Mouse (Mus musculus): ENCODE results near the gene Ciart. TPM values are rescaled to one million over a fixed set of nuclear protein-coding genes. Genes with fewer than 3 reads are reported as not detected.

Gene Ciart
- polyA plus RNA-seq (2015; fragmentation: Nextera tagmentation; extraction: Ambion mirVana), result 1.1 and 1.2 TPM in 2 replicates

GRCm38 (mm10) chr3:95881979-95882815 lies at the start of gene Ciart:
Gene Ciart, minus strand, starts transcription at chr3:95882251.
- H3K36me3 ChIP-seq (ENCODE audit: insufficient read depth, low read length), result 0 out of 2 replicates have a peak, but pooled peaks cover 1% of the 10 kb centered on the region
- DNase-seq (ENCODE audit: low spot score) (peak; percentile 99), ATAC-seq (replicated peaks; ENCODE audit: low FRiP score, low read depth) (peak; percentile 98)
- no peak for TF ChIP-seq CTCF (IDR thresholded peaks at IDR 0.05; ENCODE audit: low read depth)
- H3K4me1 ChIP-seq (replicated peaks; ENCODE audit: insufficient read depth, low read length), result peaks cover 6% of the 10 kb centered on the region; the same call in 1 of the 2 replicates
- WGBS, result under 1% methylated on average over 57 of the region's 66 CpGs
- H3K27me3 ChIP-seq (ENCODE audit: insufficient read depth, low read length), result no peaks in the 10 kb centered on the region
- peak within 1 kb of the TSS; percentile 53; the same call in 1 of the 2 replicates for H3K9ac ChIP-seq (ENCODE audit: low read depth, low read length)
- H3K9me3 ChIP-seq (replicated peaks; ENCODE audit: low read length), result no peaks in the 10 kb centered on the region
- peak within 1 kb of the TSS; percentile 43 for H3K4me3 ChIP-seq (replicated peaks; ENCODE audit: low read depth, low read length)
- H3K27ac ChIP-seq, result peak within 1 kb of the TSS; percentile 31; the same call in 1 of the 2 replicates
- H3K4me2 ChIP-seq (ENCODE audit: low read length), result peak within 1 kb of the TSS; percentile 97

DNA sequence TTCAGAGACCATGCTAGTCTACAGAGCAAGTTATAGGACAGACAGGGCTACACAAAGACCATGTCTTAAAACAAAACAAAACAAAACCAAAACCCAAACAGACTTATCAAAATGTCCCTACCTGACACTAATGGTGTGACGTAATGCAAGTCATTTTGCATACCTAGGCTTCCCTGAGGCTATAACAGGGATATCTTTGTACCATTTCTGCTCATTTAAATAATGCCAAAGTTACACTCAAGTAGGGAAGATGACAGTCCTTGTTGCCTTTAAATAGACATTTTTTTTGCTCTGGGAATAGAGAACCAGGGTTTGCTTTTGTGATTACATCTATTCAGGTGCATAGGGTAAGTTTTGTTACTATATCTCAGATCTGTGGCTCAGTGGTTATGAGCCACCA lies 49.4 kb upstream of the Ciart start:
- peaks cover 15% of the 10 kb centered on the region for H3K36me3 ChIP-seq (ENCODE audit: insufficient read depth, low read length)
- H3K27me3 ChIP-seq (ENCODE audit: insufficient read depth, low read length), result no peaks in the 10 kb centered on the region
- DNase-seq (ENCODE audit: low spot score) (no peak), ATAC-seq (replicated peaks; ENCODE audit: low FRiP score, low read depth) (no peak)
- peaks cover 4% of the 10 kb centered on the region for H3K4me1 ChIP-seq (replicated peaks; ENCODE audit: insufficient read depth, low read length)
- no peak overlapping the region for H3K9ac ChIP-seq (ENCODE audit: low read depth, low read length)
- no peak overlapping the region for H3K27ac ChIP-seq
- H3K9me3 ChIP-seq (replicated peaks; ENCODE audit: low read length), result no peaks in the 10 kb centered on the region
- H3K4me3 ChIP-seq (replicated peaks; ENCODE audit: low read depth, low read length), result no peak overlapping the region
- no peak for TF ChIP-seq CTCF (IDR thresholded peaks at IDR 0.05; ENCODE audit: low read depth)
- H3K4me2 ChIP-seq (ENCODE audit: low read length), result no peak overlapping the region
- WGBS, result 86% methylated on average over 1 of the region's 1 CpGs

- Histone ChIP-seq H3K9me3 (replicated peaks; ENCODE audit: low read length) (no peaks in the 10 kb centered on the region), H3K27ac (peak overlapping the region; percentile 88; the same call in 1 of the 2 replicates), H3K36me3 (ENCODE audit: insufficient read depth, low read length) (peaks cover 15% of the 10 kb centered on the region), H3K4me1 (replicated peaks; ENCODE audit: insufficient read depth, low read length) (peaks cover 4% of the 10 kb centered on the region), H3K4me2 (ENCODE audit: low read length) (peak overlapping the region; percentile 66), H3K9ac (ENCODE audit: low read depth, low read length) (peak overlapping the region; percentile 89), H3K27me3 (ENCODE audit: insufficient read depth, low read length) (no peaks in the 10 kb centered on the region), H3K4me3 (replicated peaks; ENCODE audit: low read depth, low read length) (peak overlapping the region; percentile 90)
- WGBS, result 0% methylated on average over 5 of the region's 5 CpGs
- ATAC-seq (replicated peaks; ENCODE audit: low FRiP score, low read depth) (no peak), DNase-seq (ENCODE audit: low spot score) (peak; percentile 28)
- TF ChIP-seq CTCF (IDR thresholded peaks at IDR 0.05; ENCODE audit: low read depth), result no peak
Measured at GRCm38 (mm10) chr3:95930471-95930789, 48.4 kb upstream of the Ciart start.

- TF ChIP-seq CTCF (IDR thresholded peaks at IDR 0.05; ENCODE audit: low read depth), result no peak
Measured at GRCm38 (mm10) chr3:95929581-95930470, 47.8 kb upstream of the Ciart start.

DNA sequence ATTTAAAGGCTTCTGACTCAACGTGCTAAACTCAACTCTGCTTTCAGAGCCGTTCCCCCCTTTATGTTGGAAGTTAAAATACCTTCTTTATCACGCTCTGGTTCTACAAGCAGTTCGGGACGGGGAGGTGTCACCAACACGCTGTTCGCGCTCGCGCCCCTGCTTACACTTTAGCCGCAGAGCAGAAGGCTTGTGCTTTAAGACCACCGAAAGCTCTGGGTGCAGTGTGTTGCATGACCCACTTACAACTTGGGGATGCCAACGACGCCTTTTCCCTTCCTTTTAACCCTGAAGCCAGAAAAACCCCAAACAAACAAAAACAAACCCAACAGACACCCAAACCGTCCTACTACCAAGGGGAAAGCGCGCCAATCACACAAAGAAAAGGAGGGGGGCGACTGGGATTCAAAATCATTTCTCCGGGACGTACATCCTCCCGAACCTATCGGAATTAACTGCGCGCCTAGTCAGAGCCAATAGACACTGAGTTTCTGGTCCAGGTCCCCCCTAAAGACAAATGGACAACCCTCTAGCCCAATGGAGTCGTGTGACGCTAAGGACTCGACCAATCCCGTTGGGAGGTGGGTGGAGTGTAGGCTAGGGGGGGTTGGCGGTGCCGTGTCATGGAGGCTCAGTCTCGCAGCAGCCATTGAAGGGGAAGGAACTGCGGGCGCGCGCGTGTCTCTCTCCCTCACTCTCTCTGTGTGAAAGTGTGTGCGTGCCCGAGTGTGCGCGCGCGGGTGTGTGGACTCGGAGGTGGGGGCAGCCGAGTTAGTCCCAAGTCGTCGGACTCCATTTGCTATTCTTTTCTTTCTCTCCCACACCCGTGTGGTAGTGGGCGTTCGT lies 46.8 kb upstream of the Ciart start, which contains the start of gene Anp32e:
TSS of gene Anp32e (plus strand) at position 589 of the 846 bp plus-strand sequence.
- WGBS, result under 1% methylated on average over 48 of the region's 49 CpGs
- Histone ChIP-seq H3K27me3 (ENCODE audit: insufficient read depth, low read length) (no peaks in the 10 kb centered on the region), H3K9ac (ENCODE audit: low read depth, low read length) (peak within 1 kb of the TSS; percentile 89), H3K4me1 (replicated peaks; ENCODE audit: insufficient read depth, low read length) (peaks cover 4% of the 10 kb centered on the region), H3K36me3 (ENCODE audit: insufficient read depth, low read length) (peaks cover 1% of the 10 kb centered on the region; the same call in 1 of the 2 replicates), H3K27ac (peak within 1 kb of the TSS; percentile 88), H3K4me2 (ENCODE audit: low read length) (peak within 1 kb of the TSS; percentile 66), H3K4me3 (replicated peaks; ENCODE audit: low read depth, low read length) (peak within 1 kb of the TSS; percentile 90), H3K9me3 (replicated peaks; ENCODE audit: low read length) (no peaks in the 10 kb centered on the region)
- TF ChIP-seq CTCF (IDR thresholded peaks at IDR 0.05; ENCODE audit: low read depth), result no peak
- ATAC-seq (replicated peaks; ENCODE audit: low FRiP score, low read depth) (peak; percentile 100), DNase-seq (ENCODE audit: low spot score) (peak; percentile 100)

More at GRCm38 (mm10) chr3:95929581-95930470, 47.8 kb upstream of the Ciart start:
- H3K4me1 ChIP-seq (replicated peaks; ENCODE audit: insufficient read depth, low read length), result peaks cover 4% of the 10 kb centered on the region
- peak overlapping the region; percentile 66 for H3K4me2 ChIP-seq (ENCODE audit: low read length)
- H3K9me3 ChIP-seq (replicated peaks; ENCODE audit: low read length), result no peaks in the 10 kb centered on the region
- H3K4me3 ChIP-seq (replicated peaks; ENCODE audit: low read depth, low read length), result peak overlapping the region; percentile 90
- H3K27me3 ChIP-seq (ENCODE audit: insufficient read depth, low read length), result no peaks in the 10 kb centered on the region
- peak overlapping the region; percentile 89 for H3K9ac ChIP-seq (ENCODE audit: low read depth, low read length)
- peaks cover 10% of the 10 kb centered on the region for H3K36me3 ChIP-seq (ENCODE audit: insufficient read depth, low read length)
- DNase-seq (ENCODE audit: low spot score) (peak; percentile 71), ATAC-seq (replicated peaks; ENCODE audit: low FRiP score, low read depth) (peak; percentile 16; the same call in 1 of the 2 replicates)
- WGBS, result under 1% methylated on average over 96 of the region's 105 CpGs
- peak overlapping the region; percentile 88 for H3K27ac ChIP-seq

Measured in kidney, postnatal 0 days (tissue).